In the genomic region with DNA sequence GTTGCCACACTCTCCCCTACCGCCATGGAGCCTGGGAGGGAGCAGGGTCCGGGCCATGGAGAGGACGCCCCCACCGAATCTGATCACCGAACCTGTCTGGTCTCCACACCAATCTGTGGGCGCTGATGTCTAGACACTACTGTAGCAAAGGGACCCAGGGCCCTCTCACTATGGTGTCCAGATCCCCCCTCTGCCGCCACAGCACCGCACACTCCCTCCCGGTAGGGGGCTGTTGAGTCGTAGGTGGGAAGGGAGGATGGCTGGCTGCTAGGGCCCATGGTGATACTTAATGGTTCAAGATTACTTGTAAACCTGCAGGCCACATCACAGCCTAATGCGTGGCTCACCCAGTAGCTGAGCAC, we compare ENCODE assay signal across 8 mouse cellular contexts. TPM values are rescaled to one million over a fixed set of nuclear protein-coding genes. Genes with fewer than 3 reads are reported as not detected.
DNase-seq lines count a peak whose midpoint lies in the region; ATAC-seq lines count a peak whose summit lies in the region.

No protein-coding gene starts in this region.

- WGBS in kidney, embryonic 16.5 days = 6% methylated on average over 11 of the region's 11 CpGs
- 8% methylated on average over 11 of the region's 11 CpGs for WGBS in forebrain, embryonic 12.5 days
- WGBS in liver, embryonic 12.5 days (ENCODE audit: insufficient replicate concordance) = 2% methylated on average over 11 of the region's 11 CpGs
- WGBS in stomach, embryonic 16.5 days = 6% methylated on average over 11 of the region's 11 CpGs

- H3K9ac ChIP-seq in kidney, embryonic 16.5 days (replicated peaks; ENCODE audit: low read length) = peak overlapping the region; percentile 72
- peak overlapping the region; percentile 61 for H3K9ac ChIP-seq in forebrain, embryonic 12.5 days
- H3K9ac ChIP-seq in liver, embryonic 12.5 days = peak overlapping the region; percentile 65
- peak overlapping the region; percentile 84 for H3K9ac ChIP-seq in stomach, embryonic 16.5 days (ENCODE audit: low read length)

- DNase-seq in kidney, postnatal 10 days = no peak
- peak; percentile 48 for DNase-seq in MN1 (ENCODE audit: low spot score)
- no peak for DNase-seq in spleen, postnatal 4 days (ENCODE audit: low spot score in 2 of 2)
- DNase-seq in cerebellum, adult 18-20 months = no peak

- peak overlapping the region; percentile 72 for H3K4me2 ChIP-seq in kidney, embryonic 16.5 days (replicated peaks; ENCODE audit: low read depth, low read length)
- peak overlapping the region; percentile 75 for H3K4me2 ChIP-seq in forebrain, embryonic 12.5 days
- H3K4me2 ChIP-seq in liver, embryonic 12.5 days = peak overlapping the region; percentile 81
- H3K4me2 ChIP-seq in stomach, embryonic 16.5 days (ENCODE audit: low read depth, low read length) = peak overlapping the region; percentile 79

- H3K27ac ChIP-seq in kidney, embryonic 16.5 days (ENCODE audit: low read length) = peak overlapping the region; percentile 73
- H3K27ac ChIP-seq in forebrain, embryonic 12.5 days = 0 out of 2 replicates have a peak overlapping the region, but pooled peaks have one; percentile 21
- H3K27ac ChIP-seq in liver, embryonic 12.5 days = peak overlapping the region; percentile 74
- peak overlapping the region; percentile 48 for H3K27ac ChIP-seq in stomach, embryonic 16.5 days (ENCODE audit: low read length)

- ATAC-seq in kidney, embryonic 16.5 days (ENCODE audit: low FRiP score, low TSS enrichment) = peak; percentile 40
- ATAC-seq in forebrain, embryonic 12.5 days (ENCODE audit: low FRiP score) = peak; percentile 66; the same call in 1 of the 2 replicates
- peak; percentile 45 for ATAC-seq in liver, embryonic 12.5 days
- ATAC-seq in stomach, embryonic 16.5 days (ENCODE audit: insufficient read depth, low FRiP score) = peak; percentile 23; the same call in 1 of the 2 replicates

- H3K9me3 ChIP-seq in kidney, embryonic 16.5 days (ENCODE audit: low read length) = no peaks in the 10 kb centered on the region
- no peaks in the 10 kb centered on the region for H3K9me3 ChIP-seq in forebrain, embryonic 12.5 days
- no peaks in the 10 kb centered on the region for H3K9me3 ChIP-seq in liver, embryonic 12.5 days (replicated peaks)
- no peaks in the 10 kb centered on the region for H3K9me3 ChIP-seq in stomach, embryonic 16.5 days (replicated peaks; ENCODE audit: control insufficient read depth, low read length)

- H3K36me3 ChIP-seq in kidney, embryonic 16.5 days (ENCODE audit: insufficient read depth, low read length) = no peaks in the 10 kb centered on the region; the same call in 1 of the 2 replicates
- no peaks in the 10 kb centered on the region for H3K36me3 ChIP-seq in forebrain, embryonic 12.5 days (replicated peaks)
- peaks cover 34% of the 10 kb centered on the region for H3K36me3 ChIP-seq in liver, embryonic 12.5 days
- peaks cover under 1% of the 10 kb centered on the region; the same call in 1 of the 2 replicates for H3K36me3 ChIP-seq in stomach, embryonic 16.5 days (ENCODE audit: control insufficient read depth, insufficient read depth, low read length)

- H3K27me3 ChIP-seq in kidney, embryonic 16.5 days (ENCODE audit: insufficient read depth, low read length) = no peaks in the 10 kb centered on the region
- H3K27me3 ChIP-seq in forebrain, embryonic 12.5 days = peaks cover 5% of the 10 kb centered on the region; the same call in 1 of the 2 replicates
- H3K27me3 ChIP-seq in liver, embryonic 12.5 days (replicated peaks) = peaks cover 13% of the 10 kb centered on the region
- no peaks in the 10 kb centered on the region for H3K27me3 ChIP-seq in stomach, embryonic 16.5 days (ENCODE audit: control insufficient read depth, insufficient read depth, low read length)

- H3K4me3 ChIP-seq in kidney, embryonic 16.5 days (ENCODE audit: low read length) = peak overlapping the region; percentile 54
- H3K4me3 ChIP-seq in forebrain, embryonic 12.5 days (replicated peaks) = peak overlapping the region; percentile 65
- peak overlapping the region; percentile 65 for H3K4me3 ChIP-seq in liver, embryonic 12.5 days
- peak overlapping the region; percentile 67 for H3K4me3 ChIP-seq in stomach, embryonic 16.5 days (replicated peaks; ENCODE audit: low read length)

- H3K4me1 ChIP-seq in kidney, embryonic 16.5 days (ENCODE audit: insufficient read depth, low read length) = peaks cover 21% of the 10 kb centered on the region
- peaks cover 10% of the 10 kb centered on the region; the same call in 1 of the 2 replicates for H3K4me1 ChIP-seq in forebrain, embryonic 12.5 days
- H3K4me1 ChIP-seq in liver, embryonic 12.5 days = peaks cover 59% of the 10 kb centered on the region
- peaks cover 6% of the 10 kb centered on the region; the same call in 1 of the 2 replicates for H3K4me1 ChIP-seq in stomach, embryonic 16.5 days (ENCODE audit: control insufficient read depth, insufficient read depth, low read length)

RNA-seq across cellular contexts. Expression of gene Gm20532, which starts 0.6 kb away (rescaled TPM):
- not detected in 2 replicates for polyA plus RNA-seq in kidney, embryonic 16.5 days (2015; fragmentation: Nextera tagmentation; extraction: Ambion mirVana)
- polyA plus RNA-seq in forebrain, embryonic 12.5 days (2016; fragmentation: Nextera tagmentation; extraction: Ambion mirVana) = not detected in 2 replicates
- not detected in 2 replicates for polyA plus RNA-seq in liver, embryonic 12.5 days (2016; fragmentation: Nextera tagmentation; extraction: Ambion mirVana)
- polyA plus RNA-seq in stomach, embryonic 16.5 days (2015; fragmentation: Nextera tagmentation; extraction: Ambion mirVana) = not detected in 2 replicates

RNA-seq across cellular contexts. Expression of gene Egfl7, which starts 7.2 kb away (rescaled TPM):
- 257 and 266 TPM in 2 replicates for polyA plus RNA-seq in kidney, embryonic 16.5 days (2015; fragmentation: Nextera tagmentation; extraction: Ambion mirVana)
- polyA plus RNA-seq in forebrain, embryonic 12.5 days (2016; fragmentation: Nextera tagmentation; extraction: Ambion mirVana) = 47.9 and 54.9 TPM in 2 replicates
- polyA plus RNA-seq in liver, embryonic 12.5 days (2016; fragmentation: Nextera tagmentation; extraction: Ambion mirVana) = 106 and 120 TPM in 2 replicates
- polyA plus RNA-seq in stomach, embryonic 16.5 days (2015; fragmentation: Nextera tagmentation; extraction: Ambion mirVana) = 116 and 120 TPM in 2 replicates

RNA-seq across cellular contexts. Expression of gene Agpat2, which starts 17.2 kb away (rescaled TPM):
- polyA plus RNA-seq in kidney, embryonic 16.5 days (2015; fragmentation: Nextera tagmentation; extraction: Ambion mirVana) = 53.0 and 57.0 TPM in 2 replicates
- 5.4 and 6.7 TPM in 2 replicates for polyA plus RNA-seq in forebrain, embryonic 12.5 days (2016; fragmentation: Nextera tagmentation; extraction: Ambion mirVana)
- 26.7 and 28.7 TPM in 2 replicates for polyA plus RNA-seq in liver, embryonic 12.5 days (2016; fragmentation: Nextera tagmentation; extraction: Ambion mirVana)
- polyA plus RNA-seq in stomach, embryonic 16.5 days (2015; fragmentation: Nextera tagmentation; extraction: Ambion mirVana) = 66.8 and 72.1 TPM in 2 replicates

RNA-seq across cellular contexts. Expression of gene Fam69b, which starts 41.2 kb away (rescaled TPM):
- polyA plus RNA-seq in kidney, embryonic 16.5 days (2015; fragmentation: Nextera tagmentation; extraction: Ambion mirVana) = 39.3 and 40.3 TPM in 2 replicates
- polyA plus RNA-seq in forebrain, embryonic 12.5 days (2016; fragmentation: Nextera tagmentation; extraction: Ambion mirVana) = 67.1 and 67.2 TPM in 2 replicates
- 4.6 and 5.5 TPM in 2 replicates for polyA plus RNA-seq in liver, embryonic 12.5 days (2016; fragmentation: Nextera tagmentation; extraction: Ambion mirVana)
- 23.2 and 27.3 TPM in 2 replicates for polyA plus RNA-seq in stomach, embryonic 16.5 days (2015; fragmentation: Nextera tagmentation; extraction: Ambion mirVana)

Comparison
In these comparisons a context has a peak if more than half of its experiments do, and no peak if none do; other contexts are left out.
1. H3K27ac ChIP-seq: peak in every context shown above with its lines; median percentile 74 in liver, embryonic 12.5 days; 73 in kidney, embryonic 16.5 days; 48 in stomach, embryonic 16.5 days; 21 in forebrain, embryonic 12.5 days.